Mouse (Mus musculus) neural tube, embryonic 10.5 days (tissue): ENCODE results near the gene Ppif.
A peak's percentile ranks its signal among the peaks of the same experiment; 100 is the strongest.

ENCODE experiments used
- DNase-seq: peaks from one replicate; pipeline ENCODE4 v3.0.0-alpha.2; 2017; ENCODE audit warnings: low spot score; ENCODE audit errors: extremely low spot score

The Ppif gene

GRCm38 (mm10) chr14:25694569-25694897, 579 bp downstream of the Ppif start:
- no peak for DNase-seq

- no peak for DNase-seq
These were observed 1.1 kb downstream of the Ppif start for GRCm38 (mm10) chr14:25695059-25695458.

GRCm38 (mm10) chr14:25696356-25696755, 2.4 kb downstream of the Ppif start:
- no peak for DNase-seq

- DNase-seq, result no peak
These were observed 8.0 kb downstream of the Ppif start for GRCm38 (mm10) chr14:25701986-25702385.

GRCm38 (mm10) chr14:25707691-25708181, 13.8 kb downstream of the Ppif start:
- no peak for DNase-seq

- DNase-seq, result no peak
These were observed 14.5 kb downstream of the Ppif start for GRCm38 (mm10) chr14:25708451-25708850.

- DNase-seq, result no peak
These were observed 15.0 kb downstream of the Ppif start for GRCm38 (mm10) chr14:25708917-25709316.

GRCm38 (mm10) chr14:25710073-25710472, 16.1 kb downstream of the Ppif start:
- DNase-seq, result no peak

- no peak for DNase-seq
These were observed 16.7 kb downstream of the Ppif start for GRCm38 (mm10) chr14:25710681-25711080.

- no peak for DNase-seq
These were observed 17.2 kb downstream of the Ppif start for GRCm38 (mm10) chr14:25711177-25711576.

- no peak for DNase-seq
These were observed 17.6 kb downstream of the Ppif start for GRCm38 (mm10) chr14:25711602-25712001.

GRCm38 (mm10) chr14:25713443-25713842, 19.5 kb downstream of the Ppif start:
- DNase-seq, result no peak

- DNase-seq, result no peak
These were observed 22.6 kb downstream of the Ppif start for GRCm38 (mm10) chr14:25716528-25716927.

GRCm38 (mm10) chr14:25717718-25718117, 23.8 kb downstream of the Ppif start:
- no peak for DNase-seq

- peak; percentile 66 for DNase-seq
These were observed 24.5 kb downstream of the Ppif start for GRCm38 (mm10) chr14:25718471-25718870.

GRCm38 (mm10) chr14:25719371-25719770, 25.4 kb downstream of the Ppif start:
- no peak for DNase-seq

GRCm38 (mm10) chr14:25720962-25721707, 27.2 kb downstream of the Ppif start:
- no peak for DNase-seq

GRCm38 (mm10) chr14:25725032-25725497, 31.1 kb downstream of the Ppif start:
- DNase-seq, result no peak

GRCm38 (mm10) chr14:25725690-25726089, 31.7 kb downstream of the Ppif start:
- DNase-seq, result no peak

GRCm38 (mm10) chr14:25726226-25727148, 32.5 kb downstream of the Ppif start:
- peak; percentile 75 for DNase-seq

GRCm38 (mm10) chr14:25727149-25727510, 33.2 kb downstream of the Ppif start:
- no peak for DNase-seq
